Mouse (Mus musculus) liver, postnatal 0 days (tissue): ENCODE measurements at regions not wholly inside any gene's neighbourhood (a gene's known extent, or its start where the extent isn't known, plus 50 kb on each side); places are given as distances from the start of the nearest gene placed in this dataset.

Experiments used
- ATAC-seq: fragments of 200-750 bp; cut with Nextera tagmentation; 2 replicates; pipeline ENCODE4 v1.8.0; 2017; ENCODE audit warnings: mild to moderate bottlenecking, moderate library complexity
- DNase-seq: peaks from one replicate; pipeline ENCODE4 v3.0.0-alpha.2; 2016
- H3K27ac ChIP-seq: fragments of 300-500 bp; sonication (generic); 2 replicates; pipeline ENCODE4 v1.5.1; 2014; ENCODE audit warnings: antibody characterized with exemption, moderate library complexity, mild to moderate bottlenecking, low read depth
- H3K27me3 ChIP-seq: fragments of 300-500 bp; sonication (generic); 2 replicates; pipeline ENCODE4 v1.6.1; 2014; ENCODE audit warnings: low read length, control low read depth, mixed read lengths; ENCODE audit not compliant: insufficient read depth
- H3K36me3 ChIP-seq: fragments of 300-500 bp; sonication (generic); replicated peaks from 2 replicates; pipeline ENCODE4 v1.6.1; 2014; ENCODE audit warnings: mild to moderate bottlenecking, control low read depth, low read length, moderate library complexity, mixed read lengths; ENCODE audit not compliant: insufficient read depth
- H3K4me1 ChIP-seq: fragments of 300-500 bp; sonication (generic); 2 replicates; pipeline ENCODE4 v1.6.1; 2014; ENCODE audit warnings: antibody characterized with exemption, mild to moderate bottlenecking, control low read depth; ENCODE audit not compliant: insufficient read depth
- H3K4me2 ChIP-seq: fragments of 300-500 bp; sonication (generic); 2 replicates; pipeline ENCODE4 v1.6.1; 2014; ENCODE audit warnings: low read depth, mild to moderate bottlenecking, low read length, moderate library complexity, mixed read lengths
- H3K4me3 ChIP-seq: fragments of 300-500 bp; sonication (generic); 2 replicates; pipeline ENCODE4 v1.5.1; 2014; ENCODE audit warnings: low read depth, low read length
- H3K9ac ChIP-seq: fragments of 300-500 bp; sonication (generic); replicated peaks from 2 replicates; pipeline ENCODE4 v1.6.1; 2014; ENCODE audit warnings: mild to moderate bottlenecking, moderate library complexity
- H3K9me3 ChIP-seq: fragments of 300-500 bp; sonication (generic); 2 replicates; pipeline ENCODE4 v1.6.1; 2016; ENCODE audit warnings: mild to moderate bottlenecking, control low read depth, low read length, mixed read lengths
- CTCF ChIP-seq: sonication (generic); IDR thresholded peaks from 2 replicates; pipeline ENCODE4 v1.5.1; 2016; ENCODE audit warnings: antibody characterized with exemption, low read depth
- EP300 ChIP-seq: IDR thresholded peaks from 2 replicates; pipeline ENCODE4 v1.6.1; 2016; ENCODE audit warnings: antibody characterized with exemption, low read depth, mild to moderate bottlenecking
- WGBS: fragments of 180-500 bp; shearing (Covaris S2); extraction: QIAGEN DNeasy Blood & Tissue Kit; methylation state at CpG from one replicate; pipeline ENCODE4 v1.1.7; 2014; ENCODE audit not compliant: insufficient replicate concordance; 5-methylcytosine and 5-hydroxymethylcytosine counted together

- Histone ChIP-seq H3K27ac (peak overlapping the region; percentile 57), H3K9ac (no peak overlapping the region), H3K36me3 (no peaks in the 10 kb centered on the region), H3K4me3 (no peak overlapping the region), H3K9me3 (no peaks in the 10 kb centered on the region), H3K4me1 (peaks cover 12% of the 10 kb centered on the region), H3K4me2 (no peak overlapping the region), H3K27me3 (no peaks in the 10 kb centered on the region; the same call in 1 of the 2 replicates)
- TF ChIP-seq EP300 = peak; percentile 76
- no peak for TF ChIP-seq CTCF
- no peak for DNase-seq
- ATAC-seq = peak; percentile 92
- 69% methylated on average over 2 of the region's 2 CpGs for WGBS
Measured at GRCm38 (mm10) chr8:10891906-10892305, 116.4 kb downstream of the Irs2 start.

DNA sequence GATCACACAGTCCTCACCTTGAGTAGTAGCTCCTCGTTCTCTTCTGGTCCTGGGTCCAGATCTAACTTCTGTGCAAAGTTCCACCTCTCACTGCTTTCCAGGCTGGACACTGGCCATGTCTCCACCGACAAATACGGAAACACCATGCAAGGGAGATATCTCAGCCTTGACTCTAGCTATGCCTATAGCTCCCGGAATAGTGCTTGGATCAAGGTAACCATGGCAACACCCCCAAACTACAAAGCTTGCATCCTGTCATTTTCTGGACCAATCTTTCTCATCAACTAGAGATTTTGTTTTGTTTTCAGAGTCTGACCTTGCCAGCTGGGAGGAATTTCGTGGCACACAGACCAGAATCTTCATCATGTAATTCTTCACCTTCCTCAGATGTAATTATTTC is 116.8 kb downstream of the Irs2 start:
- Histone ChIP-seq H3K9me3 (no peaks in the 10 kb centered on the region), H3K4me1 (peaks cover 12% of the 10 kb centered on the region), H3K36me3 (no peaks in the 10 kb centered on the region), H3K4me2 (peak overlapping the region; percentile 47), H3K4me3 (no peak overlapping the region), H3K27me3 (no peaks in the 10 kb centered on the region; the same call in 1 of the 2 replicates), H3K27ac (peak overlapping the region; percentile 57), H3K9ac (no peak overlapping the region)
- TF ChIP-seq EP300 (no peak), CTCF (no peak)
- 77% methylated on average over 5 of the region's 5 CpGs for WGBS
- no peak for DNase-seq
- no peak for ATAC-seq

DNA sequence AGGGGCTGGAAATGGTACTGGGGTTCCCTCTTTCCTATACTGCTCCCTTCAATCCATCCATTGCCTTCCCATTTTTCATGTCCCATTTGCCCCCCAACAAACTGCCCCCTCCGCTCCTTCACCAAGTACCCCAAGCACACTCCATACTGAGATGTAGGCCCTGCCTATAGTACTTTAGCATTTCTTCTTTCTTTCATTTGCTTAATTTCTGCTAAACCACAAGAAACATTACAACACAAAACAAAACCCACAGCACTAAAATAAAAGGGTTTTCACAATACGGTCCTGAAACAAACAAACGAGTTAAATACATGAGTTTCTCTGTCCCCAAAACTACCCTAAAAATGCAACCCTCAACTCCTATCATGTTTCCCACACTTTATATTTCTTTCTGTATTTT is 122.8 kb downstream of the Irs2 start:
- TF ChIP-seq CTCF = no peak
- no peak for TF ChIP-seq EP300
- H3K9ac ChIP-seq = no peak overlapping the region
- DNase-seq (no peak), ATAC-seq (no peak)
- H3K4me1 ChIP-seq = no peaks in the 10 kb centered on the region; the same call in 1 of the 2 replicates
- no peaks in the 10 kb centered on the region for H3K36me3 ChIP-seq
- 81% methylated on average over 3 of the region's 3 CpGs for WGBS
- H3K9me3 ChIP-seq = no peaks in the 10 kb centered on the region
- no peak overlapping the region for H3K27ac ChIP-seq
- no peak overlapping the region for H3K4me2 ChIP-seq
- no peaks in the 10 kb centered on the region for H3K27me3 ChIP-seq
- no peak overlapping the region for H3K4me3 ChIP-seq

DNA sequence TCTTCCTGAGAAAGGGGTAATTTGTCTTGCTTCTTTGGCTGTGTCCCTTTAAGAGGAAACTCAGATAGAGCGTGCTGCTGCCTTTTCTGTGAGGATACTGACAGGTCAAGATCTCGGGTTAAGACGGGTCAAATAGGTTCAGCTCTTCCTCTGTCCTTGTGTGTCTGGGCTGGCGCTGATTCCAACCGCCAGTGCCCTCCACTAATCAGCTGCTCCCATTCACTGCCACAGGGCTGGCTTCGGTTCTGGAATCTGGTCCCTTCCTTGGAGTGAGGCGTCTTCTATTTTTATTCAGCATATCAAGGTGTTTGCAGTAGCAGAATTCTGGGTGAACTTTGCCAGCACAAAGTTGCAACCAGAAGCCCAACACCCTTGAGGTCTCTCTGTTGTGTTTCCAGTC is 124.8 kb downstream of the Irs2 start:
- H3K9me3 ChIP-seq = no peaks in the 10 kb centered on the region
- no peaks in the 10 kb centered on the region for H3K27me3 ChIP-seq
- 0 out of 2 replicates have a peak, but pooled peaks cover 6% of the 10 kb centered on the region for H3K4me1 ChIP-seq
- H3K4me3 ChIP-seq = no peak overlapping the region
- no peaks in the 10 kb centered on the region for H3K36me3 ChIP-seq
- no peak overlapping the region for H3K9ac ChIP-seq
- no peak overlapping the region for H3K27ac ChIP-seq
- DNase-seq (no peak), ATAC-seq (no peak)
- no peak for TF ChIP-seq CTCF
- TF ChIP-seq EP300 = no peak
- no peak overlapping the region for H3K4me2 ChIP-seq
- 68% methylated on average over 7 of the region's 7 CpGs for WGBS

GRCm38 (mm10) chr8:10882381-10882780 is 125.9 kb downstream of the Irs2 start:
- H3K27me3 ChIP-seq = no peaks in the 10 kb centered on the region
- H3K9ac ChIP-seq = no peak overlapping the region
- WGBS = 60% methylated on average over 5 of the region's 5 CpGs
- no peak for DNase-seq
- no peak for ATAC-seq
- H3K4me3 ChIP-seq = no peak overlapping the region
- H3K9me3 ChIP-seq = no peaks in the 10 kb centered on the region
- no peak for TF ChIP-seq CTCF
- no peak for TF ChIP-seq EP300
- peaks cover 6% of the 10 kb centered on the region; the same call in 1 of the 2 replicates for H3K4me1 ChIP-seq
- no peaks in the 10 kb centered on the region for H3K36me3 ChIP-seq
- H3K4me2 ChIP-seq = no peak overlapping the region
- no peak overlapping the region for H3K27ac ChIP-seq

DNA sequence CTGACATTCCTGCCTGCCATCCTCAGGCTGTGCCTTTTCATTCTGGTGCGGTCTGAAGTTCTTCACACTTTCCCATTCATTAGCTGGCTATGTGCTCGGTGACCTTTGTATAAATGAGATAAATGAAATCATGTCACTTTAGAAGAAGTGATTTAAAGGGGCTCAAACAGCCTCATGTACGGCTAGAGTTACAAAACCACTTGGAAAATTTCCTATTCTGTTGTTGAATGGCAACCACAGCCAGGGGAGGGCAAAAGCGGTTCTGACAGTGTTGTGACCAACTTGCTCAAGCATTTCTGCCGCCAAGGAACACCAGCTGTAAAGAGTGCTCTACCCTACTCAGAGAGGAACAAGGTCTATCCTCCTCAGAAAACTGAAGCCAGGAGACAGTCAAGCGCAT is 128.4 kb downstream of the Irs2 start:
- peak overlapping the region; percentile 90 for H3K27ac ChIP-seq
- H3K4me3 ChIP-seq = no peak overlapping the region
- H3K9me3 ChIP-seq = no peaks in the 10 kb centered on the region
- TF ChIP-seq CTCF (no peak), EP300 (no peak)
- DNase-seq = no peak
- H3K4me2 ChIP-seq = no peak overlapping the region
- peak overlapping the region; percentile 36 for H3K9ac ChIP-seq
- WGBS = 56% methylated on average over 6 of the region's 6 CpGs
- peaks cover 6% of the 10 kb centered on the region; the same call in 1 of the 2 replicates for H3K4me1 ChIP-seq
- H3K27me3 ChIP-seq = no peaks in the 10 kb centered on the region
- no peaks in the 10 kb centered on the region for H3K36me3 ChIP-seq
- ATAC-seq = no peak
